Mouse (Mus musculus) myocyte (in vitro differentiated cells): ENCODE measurements at regions not wholly inside any gene's neighbourhood (a gene's known extent, or its start where the extent isn't known, plus 50 kb on each side); places are given as distances from the start of the nearest gene placed in this dataset.

Source experiments
- H3K27me3 ChIP-seq: one replicate; pipeline ENCODE4 v1.6.1; 2011; ENCODE audit not compliant: control insufficient read depth, insufficient read depth, insufficient read length
- H3K36me3 ChIP-seq: one replicate; pipeline ENCODE4 v1.6.1; 2011; ENCODE audit not compliant: control insufficient read depth, insufficient read depth
- H3K4me2 ChIP-seq: one replicate; pipeline ENCODE4 v1.6.1; 2011; ENCODE audit warnings: low read depth, control low read depth
- H3K4me3 ChIP-seq: one replicate; pipeline ENCODE4 v1.5.1; 2011; ENCODE audit warnings: mild to moderate bottlenecking, control low read depth, moderate library complexity
- H3K79me2 ChIP-seq: one replicate; pipeline ENCODE4 v1.6.1; 2011; ENCODE audit not compliant: control insufficient read depth, insufficient read depth
- H3ac ChIP-seq: one replicate; pipeline ENCODE4 v1.6.1; 2011; ENCODE audit not compliant: control insufficient read depth, insufficient read length
- CEBPB ChIP-seq: IDR thresholded peaks from 2 replicates; pipeline ENCODE4 v1.6.1; 2011; ENCODE audit warnings: mild to moderate bottlenecking, moderate library complexity; ENCODE audit not compliant: poor library complexity, insufficient read depth, severe bottlenecking
- E2F4 ChIP-seq: IDR thresholded peaks from one replicate; pipeline ENCODE4 v1.6.1; 2011; ENCODE audit warnings: mild to moderate bottlenecking, control low read depth, moderate library complexity; ENCODE audit not compliant: insufficient read depth
- MAX ChIP-seq: IDR thresholded peaks from one replicate; pipeline ENCODE4 v1.6.1; 2011; ENCODE audit warnings: low read depth, mild to moderate bottlenecking, control low read depth
- MYOD1 ChIP-seq, 3 experiments: IDR thresholded peaks; one replicate each; pipeline ENCODE4 v1.6.1; 2011; ENCODE audit warnings: control low read depth in 2 of 3, low read depth in 2 of 3, mild to moderate bottlenecking in 2 of 3, moderate library complexity in 1 of 3; ENCODE audit not compliant: insufficient read length in 2 of 3, control insufficient read depth in 1 of 3
- MYOG ChIP-seq, 3 experiments: IDR thresholded peaks; one replicate each; pipeline ENCODE4 v1.6.1; 2011; ENCODE audit warnings: control low read depth in 2 of 3, low read depth in 2 of 3, mild to moderate bottlenecking in 2 of 3; ENCODE audit not compliant: insufficient read length in 2 of 3, control insufficient read depth in 1 of 3, insufficient read depth in 1 of 3
- POLR2A ChIP-seq: IDR thresholded peaks from one replicate; pipeline ENCODE4 v1.6.1; 2011; ENCODE audit warnings: low read depth, mild to moderate bottlenecking, control low read depth, moderate library complexity; ENCODE audit not compliant: insufficient read length
- POLR2AphosphoS2 ChIP-seq: IDR thresholded peaks from one replicate; pipeline ENCODE4 v1.6.1; 2011; ENCODE audit warnings: low read depth, control low read depth; ENCODE audit not compliant: insufficient read length
- REST ChIP-seq: IDR thresholded peaks from one replicate; pipeline ENCODE4 v1.6.1; 2011; ENCODE audit warnings: mild to moderate bottlenecking, control low read depth, moderate library complexity; ENCODE audit not compliant: insufficient read depth, insufficient read length
- SRF ChIP-seq: IDR thresholded peaks from one replicate; pipeline ENCODE4 v1.6.1; 2011; ENCODE audit warnings: low read depth; ENCODE audit not compliant: control insufficient read depth, insufficient read length
- TCF12 ChIP-seq: IDR thresholded peaks from one replicate; pipeline ENCODE4 v1.6.1; 2011; ENCODE audit warnings: mild to moderate bottlenecking, control low read depth; ENCODE audit not compliant: poor library complexity, insufficient read depth, severe bottlenecking
- TCF3 ChIP-seq: IDR thresholded peaks from one replicate; pipeline ENCODE4 v1.6.1; 2011; ENCODE audit warnings: low read depth, control low read depth; ENCODE audit not compliant: insufficient read length
- USF1 ChIP-seq: IDR thresholded peaks from one replicate; pipeline ENCODE4 v1.6.1; 2011; ENCODE audit warnings: low read depth, mild to moderate bottlenecking, control low read depth, moderate library complexity

DNA sequence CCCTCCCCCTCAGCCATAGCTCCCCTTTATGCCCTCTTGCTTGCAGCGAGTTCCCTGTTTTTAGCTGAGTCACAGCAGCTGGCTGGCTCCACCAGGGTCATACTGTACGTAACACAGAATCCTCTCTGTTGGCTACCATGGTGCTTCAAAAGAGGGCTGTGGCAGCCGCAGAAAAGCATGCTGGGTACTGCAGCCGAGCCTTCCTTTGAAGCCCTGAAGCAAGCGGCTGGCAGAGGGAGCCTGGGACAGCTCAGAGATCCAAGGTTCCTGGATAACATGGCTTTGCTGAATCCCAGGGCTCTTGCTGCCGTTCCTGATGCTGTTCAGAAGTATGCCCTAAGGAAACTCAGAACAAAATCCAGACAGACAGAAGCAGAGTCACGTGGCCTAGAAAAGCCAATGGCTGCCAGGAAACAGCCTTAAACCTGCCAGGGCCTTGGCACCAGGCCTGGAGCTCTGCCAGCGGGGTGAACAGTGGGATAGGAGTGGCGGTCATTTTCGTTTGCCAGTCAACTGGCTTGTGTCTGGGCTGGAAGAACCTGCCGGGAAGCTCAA, 2887.4 kb upstream of the Gm7489 start:
- TF ChIP-seq USF1 (peak; percentile 38), MYOD1 (IDR thresholded peaks at IDR 0.05; ENCODE audit: control insufficient read depth in 1 of 3, insufficient read length in 2 of 3, low read depth in 2 of 3) (peak in 1 of 3 experiments; percentile 15), POLR2A (no peak)
- Histone ChIP-seq H3K79me2 (no peaks in the 10 kb centered on the region), H3K4me2 (no peak overlapping the region), H3K4me3 (no peak overlapping the region), H3ac (no peak overlapping the region), H3K27me3 (no peaks in the 10 kb centered on the region), H3K36me3 (no peaks in the 10 kb centered on the region)

DNA sequence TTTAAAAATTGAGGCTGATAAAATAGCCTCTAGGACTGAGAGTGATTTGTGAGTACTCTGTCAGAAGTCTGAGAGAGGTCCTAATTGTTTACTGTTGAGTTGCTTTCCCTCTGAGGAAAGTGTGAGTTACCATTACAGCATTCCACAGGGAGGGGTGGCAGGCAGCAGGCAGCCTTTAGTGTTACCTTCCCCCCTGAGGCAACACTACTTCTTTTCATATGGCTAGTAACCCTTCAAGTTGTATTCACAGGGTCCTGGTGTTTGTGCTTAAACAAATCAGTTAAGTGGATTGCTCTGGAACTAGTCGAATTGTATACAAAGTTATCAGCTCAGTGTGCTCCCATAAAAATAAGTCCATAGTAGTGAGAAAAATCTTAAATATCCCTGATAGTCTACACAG, 2845.7 kb upstream of the Gm7489 start:
- no peak overlapping the region for H3ac ChIP-seq
- H3K27me3 ChIP-seq: no peaks in the 10 kb centered on the region
- TF ChIP-seq POLR2AphosphoS2: no peak
- no peak for TF ChIP-seq TCF3
- no peak for TF ChIP-seq MAX
- TF ChIP-seq USF1: no peak
- no peak for TF ChIP-seq REST
- TF ChIP-seq E2F4: no peak
- no peak for TF ChIP-seq TCF12
- no peak for TF ChIP-seq MYOD1 (IDR thresholded peaks at IDR 0.05; ENCODE audit: control insufficient read depth in 1 of 3, insufficient read length in 2 of 3, low read depth in 2 of 3)
- TF ChIP-seq POLR2A: no peak
- TF ChIP-seq SRF: no peak
- TF ChIP-seq MYOG (IDR thresholded peaks at IDR 0.05; ENCODE audit: control insufficient read depth in 1 of 3, insufficient read depth in 1 of 3, insufficient read length in 2 of 3, low read depth in 2 of 3): no peak
- TF ChIP-seq CEBPB: no peak
- no peaks in the 10 kb centered on the region for H3K79me2 ChIP-seq
- no peak overlapping the region for H3K4me2 ChIP-seq
- no peaks in the 10 kb centered on the region for H3K36me3 ChIP-seq
- no peak overlapping the region for H3K4me3 ChIP-seq

- TF ChIP-seq E2F4: no peak
- TF ChIP-seq MAX: no peak
- no peak for TF ChIP-seq CEBPB
- TF ChIP-seq MYOD1 (IDR thresholded peaks at IDR 0.05; ENCODE audit: control insufficient read depth in 1 of 3, insufficient read length in 2 of 3, low read depth in 2 of 3): no peak
- TF ChIP-seq SRF: no peak
- TF ChIP-seq TCF3: no peak
- no peak for TF ChIP-seq USF1
- Histone ChIP-seq H3ac (no peak overlapping the region), H3K36me3 (no peaks in the 10 kb centered on the region), H3K79me2 (no peaks in the 10 kb centered on the region), H3K27me3 (no peaks in the 10 kb centered on the region), H3K4me2 (no peak overlapping the region), H3K4me3 (no peak overlapping the region)
These were observed 2814.2 kb upstream of the Gm7489 start for GRCm38 (mm10) chr15:51070538-51070937.

GRCm38 (mm10) chr15:51071132-51071656, 2813.5 kb upstream of the Gm7489 start:
- H3K79me2 ChIP-seq: no peaks in the 10 kb centered on the region
- no peaks in the 10 kb centered on the region for H3K27me3 ChIP-seq
- H3K36me3 ChIP-seq: no peaks in the 10 kb centered on the region
- no peak for TF ChIP-seq SRF
- TF ChIP-seq MYOD1 (IDR thresholded peaks at IDR 0.05; ENCODE audit: control insufficient read depth in 1 of 3, insufficient read length in 2 of 3, low read depth in 2 of 3): no peak
- no peak for TF ChIP-seq POLR2AphosphoS2
- TF ChIP-seq TCF12: no peak
- no peak for TF ChIP-seq CEBPB
- TF ChIP-seq TCF3: no peak
- TF ChIP-seq REST: no peak
- no peak for TF ChIP-seq POLR2A
- TF ChIP-seq E2F4: no peak
- no peak for TF ChIP-seq USF1
- TF ChIP-seq MAX: no peak
- no peak for TF ChIP-seq MYOG (IDR thresholded peaks at IDR 0.05; ENCODE audit: control insufficient read depth in 1 of 3, insufficient read depth in 1 of 3, insufficient read length in 2 of 3, low read depth in 2 of 3)
- H3K4me3 ChIP-seq: no peak overlapping the region
- no peak overlapping the region for H3K4me2 ChIP-seq
- no peak overlapping the region for H3ac ChIP-seq

DNA sequence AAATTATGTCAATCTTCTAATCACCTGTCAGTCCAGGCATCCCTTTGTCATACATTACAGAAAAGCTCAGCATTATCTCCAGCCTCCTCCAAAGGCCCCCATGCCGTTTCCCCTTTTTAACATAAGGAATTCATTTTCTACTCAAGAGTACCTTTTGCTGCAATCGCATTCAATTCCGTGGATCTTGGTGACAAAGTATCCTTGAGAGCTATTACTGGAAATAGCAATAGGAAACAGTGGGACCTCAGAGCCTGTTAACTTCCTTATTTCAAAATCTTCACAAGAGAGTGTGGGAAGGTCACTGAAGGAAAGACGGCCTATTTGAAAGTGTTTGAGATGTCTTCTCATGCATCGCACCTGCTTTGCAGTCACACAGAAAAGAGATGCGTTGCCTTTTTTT, 2811.0 kb upstream of the Gm7489 start:
- no peak for TF ChIP-seq MAX
- TF ChIP-seq USF1: no peak
- TF ChIP-seq E2F4: no peak
- no peak for TF ChIP-seq REST
- TF ChIP-seq MYOD1 (IDR thresholded peaks at IDR 0.05; ENCODE audit: control insufficient read depth in 1 of 3, insufficient read length in 2 of 3, low read depth in 2 of 3): no peak

More for the DNA sequence above, 2811.0 kb upstream of the Gm7489 start:
- Histone ChIP-seq H3K4me3 (no peak overlapping the region), H3K4me2 (no peak overlapping the region), H3ac (no peak overlapping the region), H3K36me3 (no peaks in the 10 kb centered on the region), H3K79me2 (no peaks in the 10 kb centered on the region), H3K27me3 (no peaks in the 10 kb centered on the region)
